Mouse (Mus musculus) ES-E14 (cell line): ENCODE results near the gene Igf2r.

Source experiments
- HCFC1 ChIP-seq: IDR thresholded peaks from 2 replicates; pipeline ENCODE4 v1.6.1; 2012; ENCODE audit warnings: low read length, inconsistent platforms, borderline replicate concordance; ENCODE audit not compliant: insufficient read depth
- MAFK ChIP-seq: IDR thresholded peaks from 2 replicates; pipeline ENCODE4 v1.6.1; 2014; ENCODE audit warnings: mild to moderate bottlenecking, low read depth, low read length, inconsistent platforms; ENCODE audit not compliant: insufficient read depth
- ZC3H11A ChIP-seq: IDR thresholded peaks from 2 replicates; pipeline ENCODE4 v1.6.1; 2012; ENCODE audit warnings: low read depth, mild to moderate bottlenecking, inconsistent platforms, low read length, borderline replicate concordance
- ZNF384 ChIP-seq: IDR thresholded peaks from 2 replicates; pipeline ENCODE4 v1.6.1; 2012; ENCODE audit warnings: low read depth, low read length, inconsistent platforms

DNA sequence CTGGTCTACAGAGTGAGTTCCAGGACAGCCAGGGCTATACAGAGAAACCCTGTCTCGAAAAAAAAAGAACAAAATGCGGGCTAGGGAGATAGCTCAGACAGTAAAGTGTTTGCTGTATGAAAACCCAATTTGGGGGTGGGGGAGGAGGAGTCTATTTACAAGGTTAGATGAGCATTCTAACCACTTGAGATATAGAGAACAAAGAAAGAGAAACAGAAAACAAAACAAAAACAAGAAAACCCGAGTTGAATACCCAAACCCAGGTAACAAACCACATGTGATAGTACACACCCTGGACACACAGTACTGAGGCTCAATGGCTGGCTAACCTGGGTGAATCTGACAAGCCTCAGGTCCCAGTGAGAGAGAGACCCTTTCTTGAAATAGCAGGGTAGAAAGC, 41.7 kb downstream of the Igf2r start:
- TF ChIP-seq ZC3H11A: no peak
- no peak for TF ChIP-seq MAFK
- no peak for TF ChIP-seq HCFC1
- no peak for TF ChIP-seq ZNF384
